Mouse (Mus musculus): ENCODE data around the gene Larp7.
A peak's percentile ranks its signal among the peaks of the same experiment; 100 is the strongest.

GRCm38 (mm10) chr3:127521156-127521555 lies 32.0 kb downstream of the Larp7 start:
- TF ChIP-seq POLR2A (IDR thresholded peaks at IDR 0.05; ENCODE audit: control insufficient read depth, low read depth, low read length): no peak
- TF ChIP-seq CTCF (IDR thresholded peaks at IDR 0.05; ENCODE audit: control insufficient read depth, insufficient read depth, insufficient replicate concordance, low read depth, low read length): peak; percentile 18; the same call in 1 of the 2 replicates

Data from testis, adult 2 months (tissue).